Mouse (Mus musculus) neural tube, embryonic 13.5 days (tissue): ENCODE measurements around the gene Mpzl1. TPM values are rescaled to one million over a fixed set of nuclear protein-coding genes. Genes with fewer than 3 reads are reported as not detected.

Experiments
- polyA plus RNA-seq: library from polyadenylated mRNA; unstranded; fragments of >200 nt; fragmentation: Nextera tagmentation; extraction: Ambion mirVana; gene quantifications from 2 replicates; pipeline ENCODE4 v1.2.1, GENCODE M21; 2015

The Mpzl1 gene
- polyA plus RNA-seq, 1 experiment from 2014 or later: 159 TPM

Other genes starting within 250 kb of the Mpzl1 start
- 15.6 and 16.3 TPM in 2 replicates for gene Dcaf6, start 174.1 kb downstream of the Mpzl1 start, polyA plus RNA-seq
- 178 and 204 TPM in 2 replicates for gene Mpc2, start 173.9 kb downstream of the Mpzl1 start, polyA plus RNA-seq
- gene Adcy10, start 149.4 kb downstream of the Mpzl1 start, polyA plus RNA-seq: 0.21 and 0.24 TPM in 2 replicates
- gene Rcsd1, start 75.2 kb upstream of the Mpzl1 start, polyA plus RNA-seq: 12.4 and 13.5 TPM in 2 replicates
- 32.9 and 37.0 TPM in 2 replicates for gene Creg1, start 129.2 kb upstream of the Mpzl1 start, polyA plus RNA-seq
- 0.60 and 0.99 TPM in 2 replicates for gene Cd247, start 154.1 kb upstream of the Mpzl1 start, polyA plus RNA-seq